Mouse (Mus musculus) liver, embryonic 14.5 days (tissue): ENCODE data around the gene Psmb2.

Experiments used
- CTCF ChIP-seq: IDR thresholded peaks from 2 replicates; pipeline ENCODE4 v1.5.1; 2016; ENCODE audit warnings: antibody characterized with exemption, low read depth, control low read depth
- EP300 ChIP-seq: IDR thresholded peaks from 2 replicates; pipeline ENCODE4 v1.6.1; 2016; ENCODE audit warnings: antibody characterized with exemption, low read depth

DNA sequence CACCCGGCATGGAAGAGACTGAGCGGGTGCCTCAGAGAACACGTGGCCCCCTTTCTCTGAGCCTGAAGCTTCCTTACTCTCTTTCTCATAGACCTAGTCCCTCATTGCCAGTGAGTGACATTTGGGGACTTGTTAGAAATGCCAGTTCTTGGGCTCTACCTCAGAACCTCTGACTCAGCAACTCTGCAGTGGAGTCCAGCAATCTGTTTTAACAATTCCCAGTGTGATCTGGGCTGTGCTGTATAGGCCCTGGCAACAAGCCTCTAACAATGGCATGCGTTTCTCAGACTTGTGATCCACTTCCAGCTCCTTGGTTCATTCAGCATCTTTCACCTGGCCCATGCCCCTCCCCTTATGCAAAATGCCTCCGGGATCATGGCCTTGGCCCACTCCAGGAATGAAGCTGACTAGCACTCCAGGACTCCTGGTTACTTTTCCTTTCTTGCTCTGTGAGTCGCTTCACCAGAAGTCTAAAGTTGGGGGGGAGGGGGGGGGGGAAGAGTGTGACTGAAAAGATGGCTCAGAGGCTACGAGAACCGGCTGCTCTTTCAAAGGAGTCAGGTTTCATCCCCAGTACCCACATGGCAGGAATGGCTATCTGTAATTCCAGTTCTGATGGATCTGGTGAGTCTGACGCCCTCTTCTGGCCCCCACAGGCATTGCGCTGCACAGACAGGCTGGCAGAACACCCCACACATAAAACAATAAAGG is 62.7 kb downstream of the Psmb2 start:
- TF ChIP-seq CTCF (peak; percentile 57), EP300 (no peak)
